Mouse (Mus musculus): ENCODE measurements at regions not wholly inside any gene's neighbourhood (a gene's known extent, or its start where the extent isn't known, plus 50 kb on each side); places are given as distances from the start of the nearest gene placed in this dataset.

DNA sequence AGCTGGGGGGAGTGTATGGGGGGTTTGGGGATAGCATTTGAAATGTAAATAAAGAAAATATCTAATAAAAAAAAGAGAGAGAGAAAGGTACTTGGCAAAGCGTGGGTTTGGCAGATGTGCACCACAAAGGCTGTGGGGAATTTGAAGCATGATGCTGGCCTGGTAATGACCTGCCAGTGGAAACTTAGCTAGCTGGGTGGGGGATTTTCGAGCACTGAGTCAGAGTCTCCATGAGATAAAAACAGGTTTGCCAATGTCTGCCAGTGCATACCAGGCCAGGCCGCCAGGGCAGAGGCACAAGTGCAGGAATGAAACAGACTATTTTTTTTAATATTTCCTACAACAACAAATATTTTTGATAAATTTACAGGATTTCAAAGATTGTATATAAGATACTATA, 2865.5 kb upstream of the Gm12353 start (continued):
- no peak for TF ChIP-seq CTCF (conservative IDR thresholded peaks at IDR 0.05 in 1 of 2, IDR thresholded peaks at IDR 0.05 in 1 of 2; ENCODE audit: low read depth in 2 of 2, low read length in 2 of 2)
- TF ChIP-seq MEF2A (IDR thresholded peaks at IDR 0.05; ENCODE audit: borderline replicate concordance, low read depth, low read length), result 0 out of 2 replicates have a peak, but pooled peaks have one; percentile 45
- no peak for TF ChIP-seq ELF1 (IDR thresholded peaks at IDR 0.05; ENCODE audit: low read depth, low read length)
- TF ChIP-seq NELFE (IDR thresholded peaks at IDR 0.05; ENCODE audit: low read depth, low read length), result no peak
- no peak for TF ChIP-seq GABPA (IDR thresholded peaks at IDR 0.05; ENCODE audit: insufficient replicate concordance, low read depth, low read length)
- TF ChIP-seq ZMIZ1 (IDR thresholded peaks at IDR 0.05; ENCODE audit: low read depth, low read length), result no peak
- no peak for TF ChIP-seq CHD1 (IDR thresholded peaks at IDR 0.05; ENCODE audit: low read depth, low read length)
- TF ChIP-seq MAZ (IDR thresholded peaks at IDR 0.05; ENCODE audit: low read depth, low read length), result no peak
- no peak for TF ChIP-seq USF2 (conservative IDR thresholded peaks at IDR 0.05; ENCODE audit: low read depth, low read length)
- TF ChIP-seq SMC3 (IDR thresholded peaks at IDR 0.05; ENCODE audit: low read depth, low read length), result no peak
- TF ChIP-seq RAD21 (IDR thresholded peaks at IDR 0.05; ENCODE audit: low read depth, low read length), result no peak
- no peak for TF ChIP-seq PAX5 (IDR thresholded peaks at IDR 0.05; ENCODE audit: low read length)
- TF ChIP-seq TBP (conservative IDR thresholded peaks at IDR 0.05; ENCODE audit: low read depth, low read length), result no peak
- no peak for TF ChIP-seq POLR2A (IDR thresholded peaks at IDR 0.05; ENCODE audit: low read depth, low read length)
- 0 out of 2 replicates have a peak, but pooled peaks have one; percentile 18 for TF ChIP-seq CHD2 (IDR thresholded peaks at IDR 0.05; ENCODE audit: low read length)
- no peak for TF ChIP-seq E2F4 (IDR thresholded peaks at IDR 0.05; ENCODE audit: insufficient replicate concordance, low read depth, low read length)
- no peak for TF ChIP-seq ZKSCAN1 (IDR thresholded peaks at IDR 0.05; ENCODE audit: borderline replicate concordance, low read depth, low read length)
- no peak for TF ChIP-seq ZNF384 (IDR thresholded peaks at IDR 0.05; ENCODE audit: low read depth, low read length)
- no peak for TF ChIP-seq RCOR1 (conservative IDR thresholded peaks at IDR 0.05; ENCODE audit: low read depth, low read length)
- TF ChIP-seq HCFC1 (IDR thresholded peaks at IDR 0.05; ENCODE audit: low read depth, low read length), result no peak
- TF ChIP-seq IRF4 (IDR thresholded peaks at IDR 0.05; ENCODE audit: low read depth, low read length), result peak; percentile 44; the same call in 1 of the 2 replicates

Measured in CH12.LX (cell line).